Mouse (Mus musculus) neural tube, embryonic 14.5 days (tissue): ENCODE data around the gene Itih3. TPM values are rescaled to one million over a fixed set of nuclear protein-coding genes. Genes with fewer than 3 reads are reported as not detected.

ENCODE experiments used
- ATAC-seq: fragments of 200-750 bp; cut with Nextera tagmentation; 2 replicates; pipeline ENCODE4 v1.8.0; 2017; ENCODE audit warnings: low read depth, mild to moderate bottlenecking, moderate TSS enrichment, moderate library complexity
- H3K27ac ChIP-seq: fragments of 300-500 bp; sonication (generic); 2 replicates; pipeline ENCODE4 v1.5.1; 2014; ENCODE audit warnings: low read depth, mild to moderate bottlenecking, control low read depth, low read length, moderate library complexity, mixed read lengths
- H3K27me3 ChIP-seq: fragments of 300-500 bp; sonication (generic); 2 replicates; pipeline ENCODE4 v1.6.1; 2014; ENCODE audit warnings: low read length; ENCODE audit not compliant: control insufficient read depth, insufficient read depth
- H3K36me3 ChIP-seq: fragments of 300-500 bp; sonication (generic); 2 replicates; pipeline ENCODE4 v1.6.1; 2014; ENCODE audit warnings: low read length, mixed read lengths; ENCODE audit not compliant: control insufficient read depth, insufficient read depth
- H3K4me1 ChIP-seq: fragments of 300-500 bp; sonication (generic); 2 replicates; pipeline ENCODE4 v1.6.1; 2014; ENCODE audit warnings: low read length; ENCODE audit not compliant: control insufficient read depth, insufficient read depth
- H3K4me2 ChIP-seq: fragments of 300-500 bp; sonication (generic); 2 replicates; pipeline ENCODE4 v1.6.1; 2014; ENCODE audit warnings: mild to moderate bottlenecking, low read depth, low read length, control low read depth
- H3K4me3 ChIP-seq: fragments of 300-500 bp; sonication (generic); 2 replicates; pipeline ENCODE4 v1.5.1; 2014; ENCODE audit warnings: low read depth, low read length, control low read depth, mixed read lengths
- H3K9ac ChIP-seq: fragments of 300-500 bp; sonication (generic); replicated peaks from 2 replicates; pipeline ENCODE4 v1.6.1; 2014; ENCODE audit warnings: low read depth, mild to moderate bottlenecking, control low read depth, low read length, mixed read lengths
- H3K9me3 ChIP-seq: fragments of 300-500 bp; sonication (generic); 2 replicates; pipeline ENCODE4 v1.6.1; 2016; ENCODE audit warnings: low read length; ENCODE audit not compliant: control insufficient read depth
- WGBS: fragments of 180-500 bp; shearing (Covaris S2); extraction: QIAGEN DNeasy Blood & Tissue Kit; methylation state at CpG from one replicate; pipeline ENCODE4 v1.1.7; 2014; 5-methylcytosine and 5-hydroxymethylcytosine counted together
- polyA plus RNA-seq: library from polyadenylated mRNA; unstranded; fragments of >200 nt; fragmentation: Nextera tagmentation; extraction: Ambion mirVana; gene quantifications from 2 replicates; pipeline ENCODE4 v1.2.1, GENCODE M21; 2014

Gene Itih3
- polyA plus RNA-seq, 1 experiment from 2014 or later, result 1.3 TPM

GRCm38 (mm10) chr14:30943038-30943437 is 19.5 kb upstream of the Itih3 start, which contains the start of gene Itih1:
TSS of gene Itih1 (minus strand) at chr14:30943289.
- 0 out of 2 replicates have a peak, but pooled peaks cover 2% of the 10 kb centered on the region for H3K27me3 ChIP-seq
- H3K4me1 ChIP-seq, result no peaks in the 10 kb centered on the region
- ATAC-seq, result no peak
- H3K9me3 ChIP-seq, result no peaks in the 10 kb centered on the region
- WGBS, result 91% methylated on average over 7 of the region's 7 CpGs
- H3K4me2 ChIP-seq, result no peak within 1 kb of the TSS
- H3K9ac ChIP-seq, result no peak within 1 kb of the TSS
- H3K27ac ChIP-seq, result no peak within 1 kb of the TSS
- H3K36me3 ChIP-seq, result no peaks in the 10 kb centered on the region
- H3K4me3 ChIP-seq, result no peak within 1 kb of the TSS

- no peak overlapping the region for H3K4me2 ChIP-seq
- no peaks in the 10 kb centered on the region for H3K36me3 ChIP-seq
- no peaks in the 10 kb centered on the region for H3K9me3 ChIP-seq
- no peak for ATAC-seq
- no peak overlapping the region for H3K27ac ChIP-seq
- H3K4me3 ChIP-seq, result no peak overlapping the region
- no peaks in the 10 kb centered on the region for H3K4me1 ChIP-seq
- H3K9ac ChIP-seq, result no peak overlapping the region
- H3K27me3 ChIP-seq, result no peaks in the 10 kb centered on the region
- 98% methylated on average over 4 of the region's 4 CpGs for WGBS
Measured at GRCm38 (mm10) chr14:30942254-30942653, 18.7 kb upstream of the Itih3 start.

DNA sequence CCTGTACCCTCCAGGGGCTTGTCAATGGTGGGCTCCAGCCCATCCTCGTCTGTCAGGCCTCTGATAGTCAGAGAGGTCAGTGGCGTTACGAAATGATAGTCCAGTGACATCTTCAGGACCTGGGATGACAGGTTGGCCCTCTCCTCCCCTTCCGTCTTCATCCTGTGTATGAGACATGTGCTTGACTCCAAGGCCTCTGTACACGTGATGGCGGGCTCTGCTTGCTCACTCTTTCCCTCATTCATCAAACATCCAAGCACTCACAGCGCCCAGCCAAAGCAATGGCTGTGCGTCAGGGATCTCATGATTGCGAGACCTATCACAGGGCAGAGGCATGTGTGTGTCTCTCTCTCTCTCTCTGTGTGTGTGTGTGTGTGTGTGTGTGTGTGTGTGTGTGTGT is 9.8 kb upstream of the Itih3 start:
- 88% methylated on average over 9 of the region's 9 CpGs for WGBS
- no peak overlapping the region for H3K27ac ChIP-seq

DNA sequence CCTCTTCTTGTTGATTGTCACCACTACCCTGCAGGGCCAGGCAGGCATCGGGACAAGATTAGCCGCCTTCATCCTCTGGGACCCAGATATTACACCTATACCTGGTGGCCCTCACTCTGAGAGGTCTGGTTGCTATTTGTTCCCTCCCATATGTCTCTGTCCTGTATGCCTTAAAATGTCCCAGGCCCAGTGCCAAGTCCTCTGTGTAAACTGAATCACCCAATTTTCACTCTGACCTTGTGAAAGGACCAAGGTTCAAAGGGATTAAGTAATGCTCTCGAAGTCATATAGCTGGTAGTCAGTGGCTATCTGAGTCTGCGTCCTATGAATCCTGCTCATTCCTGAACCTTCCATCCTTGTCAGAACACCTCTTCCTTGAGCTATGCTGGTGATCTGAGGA is 6.8 kb upstream of the Itih3 start:
- no peaks in the 10 kb centered on the region for H3K36me3 ChIP-seq
- H3K4me1 ChIP-seq, result no peaks in the 10 kb centered on the region
- H3K27ac ChIP-seq, result no peak overlapping the region
- no peak overlapping the region for H3K4me3 ChIP-seq
- no peaks in the 10 kb centered on the region for H3K27me3 ChIP-seq
- no peak overlapping the region for H3K9ac ChIP-seq
- H3K4me2 ChIP-seq, result no peak overlapping the region
- no peak for ATAC-seq
- WGBS, result 94% methylated on average over 4 of the region's 4 CpGs
- no peaks in the 10 kb centered on the region for H3K9me3 ChIP-seq

More for the DNA sequence above, 9.8 kb upstream of the Itih3 start:
- H3K4me1 ChIP-seq, result no peaks in the 10 kb centered on the region
- H3K4me2 ChIP-seq, result no peak overlapping the region
- no peak overlapping the region for H3K4me3 ChIP-seq
- H3K27me3 ChIP-seq, result no peaks in the 10 kb centered on the region
- no peaks in the 10 kb centered on the region for H3K36me3 ChIP-seq
- H3K9me3 ChIP-seq, result no peaks in the 10 kb centered on the region
- H3K9ac ChIP-seq, result no peak overlapping the region
- no peak for ATAC-seq

DNA sequence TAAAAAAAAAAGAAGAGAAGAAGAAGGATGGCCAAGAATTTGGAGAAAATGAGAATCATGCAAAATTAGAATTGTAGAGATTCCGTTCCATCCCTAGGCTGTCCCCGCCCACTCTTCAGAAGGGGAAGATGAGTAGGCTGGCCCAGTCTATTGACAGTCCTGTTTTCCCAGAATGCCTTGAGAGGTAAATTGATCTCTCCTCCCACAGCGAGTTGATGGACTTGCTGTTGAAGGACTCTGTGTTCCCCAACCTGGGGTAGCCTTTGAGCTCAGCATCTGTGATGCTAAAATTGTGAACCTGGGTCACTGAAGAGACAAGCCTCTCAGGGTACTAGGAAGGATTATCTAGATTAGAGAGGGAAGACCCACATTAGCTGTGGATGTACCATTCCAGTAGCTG is 1.9 kb upstream of the Itih3 start:
- H3K4me3 ChIP-seq, result no peak overlapping the region
- H3K27me3 ChIP-seq, result no peaks in the 10 kb centered on the region
- no peak for ATAC-seq
- no peak overlapping the region for H3K9ac ChIP-seq
- no peaks in the 10 kb centered on the region for H3K36me3 ChIP-seq
- H3K4me2 ChIP-seq, result no peak overlapping the region
- H3K4me1 ChIP-seq, result no peaks in the 10 kb centered on the region
- WGBS, result 86% methylated on average over 3 of the region's 3 CpGs
- H3K9me3 ChIP-seq, result no peaks in the 10 kb centered on the region
- H3K27ac ChIP-seq, result no peak overlapping the region

GRCm38 (mm10) chr14:30922053-30922670 is 1.4 kb downstream of the Itih3 start:
- no peaks in the 10 kb centered on the region for H3K9me3 ChIP-seq
- H3K4me2 ChIP-seq, result no peak overlapping the region
- no peak for ATAC-seq
- no peaks in the 10 kb centered on the region for H3K27me3 ChIP-seq
- H3K27ac ChIP-seq, result no peak overlapping the region
- no peak overlapping the region for H3K4me3 ChIP-seq
- 58% methylated on average over 8 of the region's 8 CpGs for WGBS
- no peak overlapping the region for H3K9ac ChIP-seq
- H3K4me1 ChIP-seq, result no peaks in the 10 kb centered on the region
- H3K36me3 ChIP-seq, result no peaks in the 10 kb centered on the region

- no peak overlapping the region for H3K9ac ChIP-seq
- no peaks in the 10 kb centered on the region for H3K9me3 ChIP-seq
- H3K4me1 ChIP-seq, result no peaks in the 10 kb centered on the region
- H3K27me3 ChIP-seq, result no peaks in the 10 kb centered on the region
- no peak overlapping the region for H3K4me3 ChIP-seq
- ATAC-seq, result no peak
- H3K36me3 ChIP-seq, result no peaks in the 10 kb centered on the region
- no peak overlapping the region for H3K27ac ChIP-seq
- 97% methylated on average over 1 of the region's 1 CpGs for WGBS
- no peak overlapping the region for H3K4me2 ChIP-seq
Measured at GRCm38 (mm10) chr14:30916516-30916915, 7.0 kb downstream of the Itih3 start.

DNA sequence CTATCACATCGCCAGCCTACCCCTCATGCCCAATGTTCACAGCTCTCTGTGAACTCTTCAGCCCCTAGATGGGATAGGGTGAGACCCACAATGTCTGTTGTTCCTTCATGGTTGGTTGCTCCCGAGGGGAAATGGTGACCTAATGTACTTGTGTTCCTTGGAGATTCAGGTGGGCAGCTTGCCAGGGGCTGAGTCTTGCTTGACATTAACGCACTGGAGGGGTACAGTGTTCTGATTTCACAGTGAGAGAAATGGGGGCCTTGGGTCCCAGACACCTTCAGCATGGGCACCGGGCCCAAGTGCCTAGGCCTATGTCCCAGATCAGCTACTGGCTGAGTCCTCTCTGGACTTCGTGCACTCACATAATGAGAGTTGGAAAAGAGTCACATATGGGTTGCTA is 10.2 kb downstream of the Itih3 start:
- no peaks in the 10 kb centered on the region for H3K36me3 ChIP-seq
- no peak overlapping the region for H3K4me3 ChIP-seq
- no peak overlapping the region for H3K4me2 ChIP-seq
- ATAC-seq, result no peak
- H3K27me3 ChIP-seq, result no peaks in the 10 kb centered on the region
- no peaks in the 10 kb centered on the region for H3K9me3 ChIP-seq
- H3K4me1 ChIP-seq, result no peaks in the 10 kb centered on the region
- 86% methylated on average over 5 of the region's 5 CpGs for WGBS
- H3K9ac ChIP-seq, result no peak overlapping the region
- H3K27ac ChIP-seq, result no peak overlapping the region

- 80% methylated on average over 8 of the region's 8 CpGs for WGBS
- ATAC-seq, result no peak
- no peaks in the 10 kb centered on the region for H3K9me3 ChIP-seq
- no peaks in the 10 kb centered on the region for H3K36me3 ChIP-seq
- H3K9ac ChIP-seq, result no peak overlapping the region
- H3K27me3 ChIP-seq, result no peaks in the 10 kb centered on the region
- no peak overlapping the region for H3K4me3 ChIP-seq
- no peak overlapping the region for H3K27ac ChIP-seq
- H3K4me2 ChIP-seq, result no peak overlapping the region
- H3K4me1 ChIP-seq, result no peaks in the 10 kb centered on the region
Measured at GRCm38 (mm10) chr14:30912641-30913040, 10.9 kb downstream of the Itih3 start.
